Mouse (Mus musculus) midbrain, embryonic 10.5 days (tissue): ENCODE results near the gene Zc3h15. TPM values are rescaled to one million over a fixed set of nuclear protein-coding genes. Genes with fewer than 3 reads are reported as not detected.

Experiments
- DNase-seq: peaks from one replicate; pipeline ENCODE4 v3.0.0-alpha.2; 2017; ENCODE audit warnings: low spot score
- H3K27ac ChIP-seq: fragments of 300-500 bp; sonication (generic); replicated peaks from 2 replicates; pipeline ENCODE4 v1.5.1; 2016; ENCODE audit warnings: mild to moderate bottlenecking
- H3K27me3 ChIP-seq: fragments of 300-500 bp; sonication (generic); 2 replicates; pipeline ENCODE4 v1.6.1; 2016; ENCODE audit warnings: low read depth, mild to moderate bottlenecking; ENCODE audit not compliant: poor library complexity, severe bottlenecking
- H3K36me3 ChIP-seq: fragments of 300-500 bp; sonication (generic); 2 replicates; pipeline ENCODE4 v1.6.1; 2016; ENCODE audit warnings: mild to moderate bottlenecking, moderate library complexity
- H3K4me1 ChIP-seq: fragments of 300-500 bp; sonication (generic); 2 replicates; pipeline ENCODE4 v1.6.1; 2016
- H3K4me3 ChIP-seq: fragments of 300-500 bp; sonication (generic); 2 replicates; pipeline ENCODE4 v1.5.1; 2016; ENCODE audit warnings: mild to moderate bottlenecking, moderate library complexity
- H3K9me3 ChIP-seq: fragments of 300-500 bp; sonication (generic); replicated peaks from 2 replicates; pipeline ENCODE4 v1.6.1; 2016; ENCODE audit warnings: mild to moderate bottlenecking
- WGBS: fragments of 180-500 bp; shearing (Covaris S2); methylation state at CpG from one replicate; pipeline ENCODE4 v1.1.7; 2016; 5-methylcytosine and 5-hydroxymethylcytosine counted together
- polyA plus RNA-seq: library from polyadenylated mRNA; unstranded; fragments of >200 nt; fragmentation: Nextera tagmentation; extraction: Ambion mirVana; gene quantifications from 2 replicates; pipeline ENCODE4 v1.2.1, GENCODE M21; 2016

Zc3h15 gene
- polyA plus RNA-seq, 1 experiment from 2014 or later: 142 TPM

GRCm38 (mm10) chr2:83681332-83681731 lies 37.1 kb downstream of the Zc3h15 start:
- no peaks in the 10 kb centered on the region for H3K27me3 ChIP-seq
- no peaks in the 10 kb centered on the region for H3K36me3 ChIP-seq
- no peaks in the 10 kb centered on the region for H3K9me3 ChIP-seq
- no peak overlapping the region for H3K4me3 ChIP-seq
- WGBS: 90% methylated on average over 8 of the region's 8 CpGs
- no peak overlapping the region for H3K27ac ChIP-seq
- DNase-seq: no peak
- H3K4me1 ChIP-seq: no peaks in the 10 kb centered on the region

GRCm38 (mm10) chr2:83681785-83682184 lies 37.5 kb downstream of the Zc3h15 start:
- Histone ChIP-seq H3K27ac (no peak overlapping the region), H3K4me3 (no peak overlapping the region), H3K4me1 (no peaks in the 10 kb centered on the region), H3K36me3 (no peaks in the 10 kb centered on the region), H3K27me3 (no peaks in the 10 kb centered on the region), H3K9me3 (no peaks in the 10 kb centered on the region)
- 93% methylated on average over 6 of the region's 6 CpGs for WGBS
- no peak for DNase-seq

GRCm38 (mm10) chr2:83682282-83682681 lies 38.0 kb downstream of the Zc3h15 start:
- no peaks in the 10 kb centered on the region for H3K4me1 ChIP-seq
- no peaks in the 10 kb centered on the region for H3K27me3 ChIP-seq
- WGBS: 91% methylated on average over 8 of the region's 8 CpGs
- DNase-seq: no peak
- H3K4me3 ChIP-seq: no peak overlapping the region
- no peaks in the 10 kb centered on the region for H3K36me3 ChIP-seq
- no peaks in the 10 kb centered on the region for H3K9me3 ChIP-seq
- H3K27ac ChIP-seq: no peak overlapping the region

- H3K4me1 ChIP-seq: no peaks in the 10 kb centered on the region
- no peaks in the 10 kb centered on the region for H3K36me3 ChIP-seq
- H3K9me3 ChIP-seq: no peaks in the 10 kb centered on the region
- WGBS: 88% methylated on average over 9 of the region's 9 CpGs
- no peak for DNase-seq
- no peak overlapping the region for H3K4me3 ChIP-seq
- H3K27ac ChIP-seq: no peak overlapping the region
- no peaks in the 10 kb centered on the region for H3K27me3 ChIP-seq
Measured at GRCm38 (mm10) chr2:83683731-83684519, 39.7 kb downstream of the Zc3h15 start.

GRCm38 (mm10) chr2:83684691-83685090 lies 40.5 kb downstream of the Zc3h15 start:
- no peaks in the 10 kb centered on the region for H3K36me3 ChIP-seq
- no peaks in the 10 kb centered on the region for H3K4me1 ChIP-seq
- H3K4me3 ChIP-seq: no peak overlapping the region
- H3K27ac ChIP-seq: no peak overlapping the region
- DNase-seq: no peak
- H3K9me3 ChIP-seq: no peaks in the 10 kb centered on the region
- H3K27me3 ChIP-seq: no peaks in the 10 kb centered on the region
- WGBS: 89% methylated on average over 8 of the region's 8 CpGs

GRCm38 (mm10) chr2:83690372-83690771 lies 46.1 kb downstream of the Zc3h15 start:
- H3K36me3 ChIP-seq: no peaks in the 10 kb centered on the region
- no peaks in the 10 kb centered on the region for H3K27me3 ChIP-seq
- no peak overlapping the region for H3K27ac ChIP-seq
- peaks cover 15% of the 10 kb centered on the region for H3K4me1 ChIP-seq
- WGBS: 90% methylated on average over 2 of the region's 2 CpGs
- H3K9me3 ChIP-seq: no peaks in the 10 kb centered on the region
- no peak for DNase-seq
- no peak overlapping the region for H3K4me3 ChIP-seq

- H3K9me3 ChIP-seq: no peaks in the 10 kb centered on the region
- DNase-seq: no peak
- peaks cover 15% of the 10 kb centered on the region for H3K4me1 ChIP-seq
- no peak overlapping the region for H3K4me3 ChIP-seq
- WGBS: 28% methylated on average over 10 of the region's 10 CpGs
- no peak overlapping the region; the same call in 1 of the 2 replicates for H3K27ac ChIP-seq
- H3K36me3 ChIP-seq: no peaks in the 10 kb centered on the region
- H3K27me3 ChIP-seq: no peaks in the 10 kb centered on the region
Measured at GRCm38 (mm10) chr2:83692651-83693545, 48.7 kb downstream of the Zc3h15 start.

- DNase-seq: no peak
- Histone ChIP-seq H3K36me3 (no peaks in the 10 kb centered on the region), H3K4me1 (peaks cover 15% of the 10 kb centered on the region), H3K4me3 (no peak overlapping the region), H3K27me3 (no peaks in the 10 kb centered on the region), H3K9me3 (no peaks in the 10 kb centered on the region), H3K27ac (no peak overlapping the region)
- 87% methylated on average over 7 of the region's 7 CpGs for WGBS
Measured at GRCm38 (mm10) chr2:83694061-83694460, 49.8 kb downstream of the Zc3h15 start.

GRCm38 (mm10) chr2:83695345-83696247 lies 51.4 kb downstream of the Zc3h15 start:
- Histone ChIP-seq H3K4me3 (no peak overlapping the region), H3K36me3 (no peaks in the 10 kb centered on the region), H3K27ac (no peak overlapping the region), H3K4me1 (peaks cover 15% of the 10 kb centered on the region), H3K9me3 (no peaks in the 10 kb centered on the region), H3K27me3 (no peaks in the 10 kb centered on the region)
- no peak for DNase-seq
- 85% methylated on average over 11 of the region's 11 CpGs for WGBS

- no peaks in the 10 kb centered on the region for H3K36me3 ChIP-seq
- no peak overlapping the region for H3K4me3 ChIP-seq
- no peaks in the 10 kb centered on the region for H3K9me3 ChIP-seq
- H3K4me1 ChIP-seq: no peaks in the 10 kb centered on the region
- no peaks in the 10 kb centered on the region; the same call in 1 of the 2 replicates for H3K27me3 ChIP-seq
- no peak overlapping the region for H3K27ac ChIP-seq
- 77% methylated on average over 1 of the region's 1 CpGs for WGBS
- no peak for DNase-seq
Measured at GRCm38 (mm10) chr2:83698484-83698883, 54.2 kb downstream of the Zc3h15 start.

GRCm38 (mm10) chr2:83699324-83699723 lies 55.1 kb downstream of the Zc3h15 start:
- no peak overlapping the region for H3K27ac ChIP-seq
- no peaks in the 10 kb centered on the region for H3K4me1 ChIP-seq
- H3K36me3 ChIP-seq: no peaks in the 10 kb centered on the region
- H3K9me3 ChIP-seq: no peaks in the 10 kb centered on the region
- no peak for DNase-seq
- H3K4me3 ChIP-seq: no peak overlapping the region
- 64% methylated on average over 1 of the region's 1 CpGs for WGBS
- H3K27me3 ChIP-seq: no peaks in the 10 kb centered on the region; the same call in 1 of the 2 replicates

GRCm38 (mm10) chr2:83700667-83701066 lies 56.4 kb downstream of the Zc3h15 start:
- Histone ChIP-seq H3K4me1 (no peaks in the 10 kb centered on the region), H3K36me3 (no peaks in the 10 kb centered on the region), H3K4me3 (no peak overlapping the region), H3K27ac (no peak overlapping the region), H3K27me3 (peaks cover 4% of the 10 kb centered on the region; the same call in 1 of the 2 replicates), H3K9me3 (no peaks in the 10 kb centered on the region)
- DNase-seq: no peak
- WGBS: 86% methylated on average over 4 of the region's 4 CpGs
